Mouse (Mus musculus) embryonic facial prominence, embryonic 11.5 days (tissue): ENCODE results near the gene 4931428L18Rik. TPM values are rescaled to one million over a fixed set of nuclear protein-coding genes. Genes with fewer than 3 reads are reported as not detected.

ENCODE experiments used
- ATAC-seq: fragments of 200-750 bp; cut with Nextera tagmentation; replicated peaks from 2 replicates; pipeline ENCODE4 v1.8.0; 2017; ENCODE audit warnings: low read depth; ENCODE audit not compliant: insufficient number of reproducible peaks, low FRiP score, low TSS enrichment
- DNase-seq: peaks from one replicate; pipeline ENCODE4 v3.0.0-alpha.2; 2015; ENCODE audit warnings: low spot score
- H3K27ac ChIP-seq: fragments of 300-500 bp; sonication (generic); replicated peaks from 2 replicates; pipeline ENCODE4 v1.5.1; 2014; ENCODE audit warnings: mild to moderate bottlenecking, low read depth, low read length, control low read depth
- H3K27me3 ChIP-seq: fragments of 300-500 bp; sonication (generic); 2 replicates; pipeline ENCODE4 v1.6.1; 2014; ENCODE audit warnings: mild to moderate bottlenecking, low read length, moderate library complexity, mixed read lengths; ENCODE audit not compliant: control insufficient read depth, insufficient read depth
- H3K36me3 ChIP-seq: fragments of 300-500 bp; sonication (generic); replicated peaks from 2 replicates; pipeline ENCODE4 v1.6.1; 2014; ENCODE audit warnings: low read depth, mild to moderate bottlenecking, low read length, moderate library complexity, mixed read lengths; ENCODE audit not compliant: control insufficient read depth, insufficient read depth
- H3K4me1 ChIP-seq: fragments of 300-500 bp; sonication (generic); 2 replicates; pipeline ENCODE4 v1.6.1; 2014; ENCODE audit warnings: low read length, mixed read lengths; ENCODE audit not compliant: control insufficient read depth, insufficient read depth
- H3K4me2 ChIP-seq: fragments of 300-500 bp; sonication (generic); 2 replicates; pipeline ENCODE4 v1.6.1; 2014; ENCODE audit warnings: low read depth, mild to moderate bottlenecking, control low read depth, low read length, moderate library complexity
- H3K4me3 ChIP-seq: fragments of 300-500 bp; sonication (generic); 2 replicates; pipeline ENCODE4 v1.5.1; 2014; ENCODE audit warnings: low read depth, low read length, control low read depth
- H3K9ac ChIP-seq: fragments of 300-500 bp; sonication (generic); replicated peaks from 2 replicates; pipeline ENCODE4 v1.6.1; 2014; ENCODE audit warnings: mild to moderate bottlenecking, control low read depth, low read length
- H3K9me3 ChIP-seq: fragments of 300-500 bp; sonication (generic); replicated peaks from 2 replicates; pipeline ENCODE4 v1.6.1; 2016; ENCODE audit warnings: mild to moderate bottlenecking, low read length, inconsistent platforms, mixed read lengths; ENCODE audit not compliant: control insufficient read depth
- WGBS: fragments of 180-500 bp; shearing (Covaris S2); extraction: QIAGEN DNeasy Blood & Tissue Kit; methylation state at CpG from one replicate; pipeline ENCODE4 v1.1.7; 2014; 5-methylcytosine and 5-hydroxymethylcytosine counted together
- polyA plus RNA-seq: library from polyadenylated mRNA; unstranded; fragments of >200 nt; fragmentation: Nextera tagmentation; extraction: Ambion mirVana; gene quantifications from 2 replicates; pipeline ENCODE4 v1.2.1, GENCODE M21; 2014

Gene 4931428L18Rik
- polyA plus RNA-seq, 1 experiment from 2014 or later, result not detected

DNA sequence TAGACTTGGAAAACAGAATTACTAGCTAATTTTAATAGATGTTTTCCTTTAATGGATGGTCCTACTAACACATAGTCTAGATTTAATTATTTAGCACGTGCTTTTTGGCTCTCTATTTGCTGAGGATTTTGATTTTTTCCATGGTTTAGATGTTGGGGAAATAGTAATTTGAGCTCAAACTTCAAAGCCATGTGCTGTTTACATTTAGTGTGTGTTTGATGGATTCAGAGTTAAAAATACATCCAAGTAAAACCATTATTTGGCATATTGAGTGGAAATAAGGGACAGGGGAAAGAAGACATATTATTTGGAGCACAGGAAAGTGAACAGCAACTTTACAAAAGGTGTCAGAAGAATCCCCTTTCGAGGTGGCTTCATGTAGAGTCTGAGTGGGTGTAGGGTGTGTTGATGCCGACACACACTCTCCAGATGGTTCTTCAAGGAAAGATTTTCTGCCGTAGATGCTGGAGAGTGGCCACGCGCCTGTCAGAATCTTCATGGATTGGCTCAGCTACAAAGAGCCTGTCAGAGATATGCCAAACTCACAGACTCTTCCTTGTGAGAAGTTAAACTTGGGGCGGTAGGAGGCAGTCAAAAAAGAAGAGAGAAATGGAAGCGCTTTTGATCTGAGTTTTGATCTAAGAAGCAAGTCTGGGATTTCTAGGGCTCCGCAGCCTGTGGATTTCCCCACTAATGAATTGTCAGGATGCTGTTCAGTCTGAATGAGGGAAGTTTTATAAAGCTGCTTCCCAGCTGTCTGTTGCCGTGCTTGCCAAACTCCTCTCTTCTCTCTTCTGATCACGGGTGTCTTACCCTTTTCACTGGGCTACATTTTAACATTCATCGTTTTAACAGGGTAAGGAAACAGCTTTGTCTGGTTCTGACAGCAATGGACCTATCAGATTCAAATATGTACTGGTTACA lies 157.4 kb downstream of the 4931428L18Rik start:
- ATAC-seq, result no peak
- Histone ChIP-seq H3K4me1 (no peaks in the 10 kb centered on the region), H3K27me3 (no peaks in the 10 kb centered on the region), H3K9me3 (no peaks in the 10 kb centered on the region), H3K9ac (no peak overlapping the region), H3K27ac (no peak overlapping the region), H3K4me2 (no peak overlapping the region), H3K4me3 (no peak overlapping the region), H3K36me3 (no peaks in the 10 kb centered on the region)
- DNase-seq, result no peak
- WGBS, result 83% methylated on average over 12 of the region's 12 CpGs

DNA sequence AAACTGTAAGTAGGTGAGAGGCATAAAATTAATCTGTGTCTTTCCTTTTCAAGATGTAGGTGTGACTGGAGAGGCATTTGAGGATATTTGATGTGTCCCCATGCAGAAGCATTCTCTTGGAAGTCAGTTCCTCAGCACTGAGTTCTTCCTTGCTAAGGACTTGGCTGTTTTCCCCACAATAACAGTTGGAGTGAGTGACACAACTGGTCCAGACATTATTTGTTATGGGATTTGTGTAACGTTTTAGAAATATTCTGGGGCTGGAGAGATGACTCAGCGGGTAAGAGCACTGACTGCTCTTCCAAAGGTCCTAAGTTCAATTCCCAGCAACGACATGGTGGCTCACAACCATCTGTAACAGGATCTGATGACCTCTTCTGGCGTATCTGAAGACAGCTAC lies 162.7 kb downstream of the 4931428L18Rik start:
- Histone ChIP-seq H3K36me3 (no peaks in the 10 kb centered on the region), H3K9ac (no peak overlapping the region), H3K4me3 (no peak overlapping the region), H3K4me1 (no peaks in the 10 kb centered on the region), H3K27ac (no peak overlapping the region), H3K4me2 (no peak overlapping the region), H3K27me3 (no peaks in the 10 kb centered on the region), H3K9me3 (no peaks in the 10 kb centered on the region)
- DNase-seq (no peak), ATAC-seq (no peak)
- WGBS, result 76% methylated on average over 4 of the region's 4 CpGs

DNA sequence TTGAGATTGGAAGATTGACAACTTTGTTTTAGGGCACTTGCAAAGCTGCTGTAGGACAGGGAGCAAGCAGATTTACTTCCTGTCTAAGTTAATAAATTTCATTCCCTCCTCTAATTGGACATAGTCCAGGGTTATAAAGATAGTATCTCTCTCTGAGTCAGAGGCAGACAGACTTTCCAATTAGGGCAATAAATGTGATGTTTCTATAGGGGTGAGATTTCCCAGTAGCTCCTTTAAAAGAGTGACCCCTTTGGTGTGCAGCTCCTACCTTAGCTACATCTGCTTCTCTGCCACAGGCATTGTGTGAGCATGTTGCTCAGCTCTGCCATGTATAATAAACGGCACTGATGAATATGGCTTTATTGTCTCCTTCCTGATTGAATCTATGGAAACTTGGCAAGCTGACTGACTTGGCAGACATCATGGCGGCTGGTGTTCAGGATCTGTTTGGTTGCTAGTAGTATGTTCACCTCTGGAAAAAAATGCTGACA lies 163.6 kb downstream of the 4931428L18Rik start:
- H3K9ac ChIP-seq, result no peak overlapping the region
- H3K4me3 ChIP-seq, result no peak overlapping the region
- 84% methylated on average over 2 of the region's 2 CpGs for WGBS
- no peaks in the 10 kb centered on the region for H3K9me3 ChIP-seq
- H3K4me2 ChIP-seq, result no peak overlapping the region
- no peak overlapping the region for H3K27ac ChIP-seq
- H3K4me1 ChIP-seq, result no peaks in the 10 kb centered on the region
- ATAC-seq (no peak), DNase-seq (no peak)
- H3K27me3 ChIP-seq, result no peaks in the 10 kb centered on the region
- H3K36me3 ChIP-seq, result no peaks in the 10 kb centered on the region

DNA sequence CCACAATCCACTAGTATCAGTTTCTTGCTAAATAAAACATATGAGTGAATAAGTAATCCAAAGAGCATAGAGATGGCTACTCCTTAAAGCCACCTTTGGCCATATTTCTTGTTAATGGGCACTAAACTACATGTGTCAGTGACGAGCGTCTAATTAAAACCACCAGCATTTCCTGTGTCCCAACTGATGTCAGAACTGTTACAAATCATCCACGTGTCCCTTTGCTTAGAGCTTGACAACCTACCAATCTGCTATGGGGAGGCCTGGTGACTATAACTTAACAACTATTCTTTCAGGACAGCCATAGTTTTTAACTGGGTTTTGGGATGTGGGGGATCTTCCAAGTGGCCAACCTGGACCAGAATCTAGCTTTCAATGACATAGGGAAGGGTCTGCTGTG lies 164.3 kb downstream of the 4931428L18Rik start:
- Histone ChIP-seq H3K9ac (no peak overlapping the region), H3K4me3 (no peak overlapping the region), H3K27ac (no peak overlapping the region), H3K9me3 (no peaks in the 10 kb centered on the region), H3K27me3 (no peaks in the 10 kb centered on the region), H3K4me1 (no peaks in the 10 kb centered on the region), H3K4me2 (no peak overlapping the region), H3K36me3 (no peaks in the 10 kb centered on the region)
- no peak for ATAC-seq
- DNase-seq, result no peak
- WGBS, result 73% methylated on average over 3 of the region's 3 CpGs

DNA sequence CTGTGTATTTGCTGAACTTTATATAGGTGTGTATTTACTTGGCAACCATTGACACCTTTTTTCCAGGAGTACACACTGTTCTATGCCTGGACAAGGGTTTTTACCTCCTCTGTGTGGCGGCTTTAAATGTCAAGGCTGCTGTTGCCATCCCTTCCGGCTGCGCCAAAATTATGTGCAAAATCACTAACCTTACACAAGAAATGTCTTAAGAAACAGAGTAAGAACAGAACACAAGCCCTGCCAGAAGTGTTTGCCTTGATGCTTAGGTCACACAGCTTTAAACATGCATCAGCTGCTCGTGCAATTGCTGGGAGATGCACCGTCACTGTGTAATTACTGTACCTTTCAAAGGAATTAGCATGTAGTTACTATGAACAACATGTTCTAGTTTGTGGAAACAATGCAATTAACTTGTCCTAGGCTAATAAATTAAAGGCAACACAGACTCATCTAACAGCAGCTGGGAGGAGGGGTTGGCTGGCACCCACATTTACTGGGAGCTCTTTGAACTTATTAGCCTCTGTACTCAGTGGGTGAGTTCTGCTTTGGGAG lies 171.0 kb downstream of the 4931428L18Rik start:
- Histone ChIP-seq H3K27me3 (no peaks in the 10 kb centered on the region), H3K4me3 (no peak overlapping the region), H3K36me3 (no peaks in the 10 kb centered on the region), H3K4me1 (no peaks in the 10 kb centered on the region), H3K9ac (no peak overlapping the region), H3K27ac (no peak overlapping the region), H3K9me3 (no peaks in the 10 kb centered on the region), H3K4me2 (no peak overlapping the region)
- WGBS, result 88% methylated on average over 5 of the region's 5 CpGs
- ATAC-seq (no peak), DNase-seq (no peak)

DNA sequence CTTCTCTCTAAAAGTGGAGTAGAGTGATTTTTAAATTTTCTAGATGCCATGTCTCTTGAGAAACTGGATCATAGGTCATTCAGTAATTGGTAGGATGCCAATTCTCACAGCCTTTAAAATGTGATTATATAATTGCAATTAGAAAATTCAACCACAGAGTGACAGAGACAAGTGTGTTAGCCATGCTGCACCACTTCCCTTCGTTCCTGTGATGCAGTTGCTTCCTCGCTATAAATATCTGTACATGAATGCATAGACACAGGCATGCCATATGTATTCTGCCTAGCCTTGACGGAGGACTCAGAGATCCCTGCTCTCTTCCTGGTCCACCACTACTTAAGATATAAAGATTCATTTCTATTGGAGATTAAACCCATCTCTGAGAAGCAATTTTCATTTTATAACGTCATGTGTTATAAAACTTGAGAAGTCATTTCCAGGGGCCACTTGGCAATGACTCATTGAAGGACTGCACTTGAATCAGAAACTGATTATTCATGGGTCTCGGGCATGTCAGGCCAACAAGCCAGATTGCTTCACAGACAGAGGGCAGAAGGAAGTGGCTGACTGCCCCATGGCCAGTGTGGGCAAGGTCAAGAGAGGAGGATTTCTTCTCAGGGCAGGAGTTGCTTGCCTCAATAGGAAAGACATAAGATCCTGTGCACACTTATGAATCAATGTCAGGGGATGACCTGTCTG lies 172.4 kb downstream of the 4931428L18Rik start:
- Histone ChIP-seq H3K4me3 (no peak overlapping the region), H3K9ac (no peak overlapping the region), H3K36me3 (no peaks in the 10 kb centered on the region), H3K27me3 (no peaks in the 10 kb centered on the region), H3K9me3 (no peaks in the 10 kb centered on the region), H3K27ac (no peak overlapping the region), H3K4me1 (no peaks in the 10 kb centered on the region), H3K4me2 (no peak overlapping the region)
- no peak for DNase-seq
- 82% methylated on average over 5 of the region's 5 CpGs for WGBS
- no peak for ATAC-seq

DNA sequence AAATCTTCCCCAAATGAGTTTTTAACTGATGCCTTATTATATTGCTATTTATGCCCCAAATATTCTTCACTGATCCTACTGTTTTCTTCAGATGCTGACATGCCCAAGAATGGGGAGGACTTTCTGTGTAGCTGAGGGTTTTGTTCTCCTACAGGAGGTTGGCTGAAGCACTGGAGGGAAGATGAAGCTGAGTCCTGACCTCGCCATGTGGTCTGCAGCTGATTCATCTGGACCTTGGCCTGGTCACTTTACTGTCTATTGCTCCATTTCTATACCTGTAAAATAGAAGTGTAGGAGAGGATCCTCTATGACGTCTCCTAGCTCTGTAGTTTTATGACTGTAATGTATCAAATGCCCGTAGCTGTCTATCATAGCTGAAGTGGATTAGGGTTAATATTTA lies 179.3 kb downstream of the 4931428L18Rik start:
- DNase-seq (no peak), ATAC-seq (no peak)
- H3K9ac ChIP-seq, result no peak overlapping the region
- WGBS, result 86% methylated on average over 3 of the region's 3 CpGs
- H3K27ac ChIP-seq, result no peak overlapping the region
- H3K9me3 ChIP-seq, result no peaks in the 10 kb centered on the region
- H3K36me3 ChIP-seq, result no peaks in the 10 kb centered on the region
- no peaks in the 10 kb centered on the region for H3K27me3 ChIP-seq
- no peak overlapping the region for H3K4me2 ChIP-seq
- H3K4me1 ChIP-seq, result no peaks in the 10 kb centered on the region
- no peak overlapping the region for H3K4me3 ChIP-seq

DNA sequence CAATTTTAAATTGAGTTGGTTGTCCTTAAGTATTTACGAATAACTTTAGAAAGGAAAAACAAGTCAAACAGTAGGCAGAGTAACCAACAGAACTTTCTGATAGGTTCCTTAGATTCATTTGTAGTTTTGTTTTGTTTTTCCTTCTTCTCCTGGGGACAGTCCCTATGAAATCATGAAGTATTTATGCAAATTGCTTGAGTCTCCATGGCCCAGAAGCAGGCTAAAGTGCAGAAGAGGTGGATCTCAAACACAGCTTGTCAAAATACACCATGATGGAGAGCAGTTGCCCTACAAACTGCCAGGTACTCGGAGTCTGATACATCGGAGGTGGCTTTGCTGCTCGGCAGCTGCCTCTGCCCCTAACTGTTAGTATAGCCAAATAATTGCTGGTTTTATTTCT lies 179.7 kb downstream of the 4931428L18Rik start:
- WGBS, result 84% methylated on average over 4 of the region's 4 CpGs

More for the DNA sequence above, 179.7 kb downstream of the 4931428L18Rik start:
- Histone ChIP-seq H3K4me3 (no peak overlapping the region), H3K27ac (no peak overlapping the region), H3K36me3 (no peaks in the 10 kb centered on the region), H3K9me3 (no peaks in the 10 kb centered on the region), H3K9ac (no peak overlapping the region), H3K27me3 (no peaks in the 10 kb centered on the region), H3K4me1 (no peaks in the 10 kb centered on the region), H3K4me2 (no peak overlapping the region)
- ATAC-seq (no peak), DNase-seq (no peak)
